Mouse (Mus musculus): Measurements from ENCODE around the gene Pld3.
A peak's percentile ranks its signal among the peaks of the same experiment; 100 is the strongest.

Pld3 gene

DNA sequence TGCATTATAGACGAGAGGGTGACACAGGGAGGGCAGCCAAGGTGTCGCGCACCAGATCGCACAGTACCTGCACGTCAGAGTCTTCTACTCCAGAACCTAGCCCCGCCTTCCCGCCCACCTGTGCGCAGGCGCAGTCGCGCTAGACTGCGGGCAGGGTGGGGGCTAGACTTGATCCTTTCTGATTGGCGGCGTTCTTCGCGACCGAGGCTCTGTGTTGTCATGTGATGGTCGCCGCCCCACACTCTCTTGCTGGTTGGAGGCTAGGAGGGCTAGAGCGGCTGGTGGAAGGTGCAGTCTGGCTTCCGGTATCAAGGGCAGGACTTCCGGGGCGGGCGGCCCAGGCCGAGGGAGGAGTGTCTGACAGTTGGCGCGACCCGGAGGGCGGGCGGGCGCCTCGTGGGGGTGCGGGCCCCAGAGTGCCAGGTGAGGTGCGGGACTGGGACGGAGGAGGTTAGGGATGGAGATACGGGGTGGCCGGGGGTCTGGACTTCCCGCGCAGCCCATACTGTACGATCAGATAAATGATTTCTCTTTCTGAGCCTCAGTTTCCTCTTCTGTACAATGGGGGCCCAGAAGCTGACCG lies at the start of gene Pld3, which contains the start of gene 2310022A10Rik:
Gene Pld3 (minus strand): TSS at position 288 of the 583 bp plus-strand sequence.
Gene 2310022A10Rik (plus strand): TSS at position 303 of the 583 bp plus-strand sequence.
- peak; percentile 99 for DNase-seq

DNA sequence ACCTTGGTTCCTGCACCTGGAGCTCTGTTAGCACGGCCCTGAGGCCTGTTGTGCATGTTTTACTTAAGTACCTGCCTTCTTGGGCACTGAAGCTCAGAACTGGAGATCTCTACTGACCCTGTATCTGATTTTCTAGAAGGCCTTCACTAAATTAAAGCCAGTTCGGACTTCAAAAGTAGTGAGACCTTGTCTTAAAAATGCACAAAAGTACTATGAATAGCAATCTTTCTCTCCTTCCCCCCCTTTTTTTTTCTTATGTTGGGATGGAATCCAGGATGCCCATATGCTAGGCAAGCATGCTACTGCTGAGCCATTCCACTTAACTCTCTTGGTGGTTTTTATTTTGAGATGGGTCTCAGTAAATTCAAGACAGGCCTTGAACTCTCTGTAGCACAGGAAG lies 49.1 kb upstream of the Pld3 start:
- DNase-seq: no peak

DNA sequence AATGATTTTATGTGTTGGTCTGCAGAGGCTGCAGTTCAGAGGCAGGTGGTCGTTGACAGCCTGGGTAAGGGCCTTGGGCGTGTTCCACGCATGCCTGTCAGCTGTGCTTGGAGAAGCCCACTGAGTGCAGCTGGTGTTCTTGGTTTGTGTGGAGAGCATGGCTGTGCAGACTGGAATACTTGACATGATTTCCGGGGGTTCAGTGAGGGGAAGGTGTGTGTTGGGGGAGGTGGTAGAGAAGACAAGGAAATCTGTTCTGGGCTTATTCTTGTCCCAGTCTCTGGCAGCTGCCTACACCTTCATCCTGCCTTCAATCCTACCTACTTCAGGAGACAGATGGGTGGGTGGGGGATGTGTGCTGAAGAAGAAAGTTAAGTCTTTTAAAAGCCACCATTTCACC lies 48.6 kb upstream of the Pld3 start:
- peak; percentile 80 for DNase-seq

DNA sequence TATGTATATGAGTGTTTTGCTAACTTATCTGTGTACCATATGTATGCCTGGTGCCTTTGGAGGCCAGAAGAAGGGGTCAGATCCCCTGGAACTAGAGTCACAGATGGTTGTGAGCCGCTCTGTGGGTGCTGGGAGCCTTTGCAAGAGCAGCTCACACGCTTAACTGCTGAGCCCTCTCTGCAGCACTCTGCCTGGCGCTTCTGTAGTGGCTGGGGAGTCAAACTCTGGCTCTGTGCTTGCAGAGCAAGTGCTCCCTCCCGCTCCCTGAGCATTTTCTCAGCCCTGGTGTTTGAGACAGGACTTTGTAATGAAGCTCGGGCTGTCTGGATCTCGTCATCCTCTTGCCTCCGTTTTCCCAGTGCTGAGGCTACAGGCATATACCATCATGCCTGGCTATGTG lies 45.0 kb upstream of the Pld3 start:
- DNase-seq: no peak

DNA sequence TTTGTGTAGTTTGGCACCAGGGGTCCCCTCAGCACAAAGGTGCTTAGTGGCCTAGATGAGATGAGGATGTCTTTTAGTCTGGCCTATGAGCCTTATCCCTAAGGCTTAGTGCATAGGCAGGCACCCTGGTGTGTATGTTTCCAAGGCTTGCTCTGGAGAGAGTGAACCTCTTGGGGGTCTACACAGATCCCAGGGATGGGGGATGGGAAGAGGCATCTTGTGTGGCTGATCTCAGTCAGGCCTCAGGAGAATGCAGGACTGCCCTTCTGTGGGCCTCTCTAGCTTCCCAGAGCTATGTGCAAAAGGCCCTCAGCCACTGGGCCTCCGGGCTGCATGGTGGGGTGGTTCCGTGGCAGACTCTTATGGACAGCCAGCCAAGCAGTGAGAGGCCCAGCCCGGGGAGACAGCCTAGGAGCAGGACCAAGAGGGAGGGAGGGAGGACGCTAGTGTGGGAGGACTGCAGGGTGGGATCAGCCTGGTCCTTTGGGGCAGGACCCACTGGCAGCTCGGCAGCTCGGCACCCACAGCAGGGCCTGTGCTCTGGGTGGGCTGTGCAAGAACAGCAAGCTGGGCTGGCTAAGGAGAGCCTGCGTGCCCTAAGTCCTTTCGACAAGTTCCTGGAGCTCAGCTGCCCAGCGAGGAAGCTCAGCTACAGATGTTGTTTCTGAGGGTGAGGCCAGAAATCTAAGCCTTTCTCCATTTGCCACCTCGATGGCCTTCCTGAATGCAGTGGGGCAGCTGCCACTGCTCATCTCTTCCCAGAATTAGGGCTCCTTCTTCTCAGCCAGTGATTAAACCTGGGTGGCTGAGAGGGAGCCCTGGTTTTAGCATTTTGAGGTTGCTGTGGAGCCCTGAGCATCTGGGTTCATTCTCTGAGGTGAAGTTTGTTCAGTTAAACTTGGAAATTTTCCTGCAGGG lies 43.8 kb upstream of the Pld3 start:
- DNase-seq: no peak

DNA sequence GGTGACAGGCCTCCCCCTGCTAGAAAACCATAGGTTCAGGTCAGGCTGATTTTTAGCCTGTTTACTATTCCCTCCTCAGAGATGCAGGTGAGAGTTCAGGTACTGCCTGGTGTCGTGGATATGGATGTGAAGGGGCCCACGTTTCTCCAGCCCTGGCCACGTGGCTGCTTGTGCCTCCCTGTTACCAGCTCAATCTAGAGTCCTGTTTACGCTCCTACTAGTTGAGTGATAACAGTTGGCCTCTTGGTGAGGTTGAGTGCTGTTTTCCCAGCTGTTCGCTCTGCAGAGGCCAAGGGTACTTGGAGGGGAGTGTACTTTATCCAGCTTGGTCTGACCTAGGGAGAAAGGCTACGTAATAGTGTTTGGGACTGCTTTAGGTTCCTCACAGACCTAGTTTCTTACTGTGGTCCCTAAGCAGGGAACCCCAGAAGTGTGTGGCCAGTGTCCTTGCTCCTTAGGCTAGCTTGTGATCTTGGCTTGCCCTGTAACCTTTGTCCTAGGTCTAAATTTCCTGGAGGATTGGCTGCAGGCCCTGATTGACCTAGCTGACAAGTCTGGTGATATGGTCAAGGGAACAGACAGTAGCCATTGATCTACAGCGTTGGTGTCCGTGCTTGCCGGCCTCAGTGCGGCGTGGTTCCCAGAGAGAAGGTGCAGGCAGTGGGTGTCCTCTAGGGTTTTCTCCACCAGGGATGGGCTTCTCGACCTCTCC lies 40.1 kb upstream of the Pld3 start:
- DNase-seq: no peak

DNA sequence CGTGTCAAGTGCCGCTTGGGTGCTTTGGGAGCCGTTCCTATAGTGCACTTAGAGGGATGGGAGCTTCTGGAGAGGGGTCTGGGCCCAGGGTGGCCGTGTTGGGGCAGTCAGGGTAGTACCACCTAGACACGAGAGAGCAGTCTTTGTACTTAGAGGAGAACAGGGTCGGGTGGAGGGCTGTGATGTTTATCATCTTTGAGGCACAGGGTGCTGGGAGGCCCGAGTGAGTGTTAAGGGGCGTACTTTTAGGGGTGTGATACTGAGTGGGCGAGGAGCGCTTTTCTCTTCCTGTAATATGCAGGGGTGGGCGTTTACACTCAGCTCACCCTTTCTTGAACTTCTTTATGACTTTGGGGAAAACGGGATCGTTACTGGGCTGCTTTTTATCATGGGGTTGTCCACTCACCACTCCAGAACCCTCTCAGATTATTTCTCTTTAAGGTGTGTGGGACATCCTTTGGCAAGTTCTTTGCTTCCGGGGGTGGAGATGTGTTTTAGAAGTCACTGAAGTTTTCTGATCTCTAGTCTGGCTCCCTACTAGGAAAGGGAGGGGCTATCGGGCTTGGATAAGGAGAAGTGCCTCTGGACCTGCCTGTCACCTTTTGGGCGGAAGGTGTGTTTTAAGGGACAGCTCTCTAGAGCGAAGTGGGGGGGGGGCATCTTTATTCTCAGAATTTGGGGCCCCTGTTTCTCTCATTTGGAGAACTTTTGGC lies 39.4 kb upstream of the Pld3 start:
- DNase-seq: no peak

DNA sequence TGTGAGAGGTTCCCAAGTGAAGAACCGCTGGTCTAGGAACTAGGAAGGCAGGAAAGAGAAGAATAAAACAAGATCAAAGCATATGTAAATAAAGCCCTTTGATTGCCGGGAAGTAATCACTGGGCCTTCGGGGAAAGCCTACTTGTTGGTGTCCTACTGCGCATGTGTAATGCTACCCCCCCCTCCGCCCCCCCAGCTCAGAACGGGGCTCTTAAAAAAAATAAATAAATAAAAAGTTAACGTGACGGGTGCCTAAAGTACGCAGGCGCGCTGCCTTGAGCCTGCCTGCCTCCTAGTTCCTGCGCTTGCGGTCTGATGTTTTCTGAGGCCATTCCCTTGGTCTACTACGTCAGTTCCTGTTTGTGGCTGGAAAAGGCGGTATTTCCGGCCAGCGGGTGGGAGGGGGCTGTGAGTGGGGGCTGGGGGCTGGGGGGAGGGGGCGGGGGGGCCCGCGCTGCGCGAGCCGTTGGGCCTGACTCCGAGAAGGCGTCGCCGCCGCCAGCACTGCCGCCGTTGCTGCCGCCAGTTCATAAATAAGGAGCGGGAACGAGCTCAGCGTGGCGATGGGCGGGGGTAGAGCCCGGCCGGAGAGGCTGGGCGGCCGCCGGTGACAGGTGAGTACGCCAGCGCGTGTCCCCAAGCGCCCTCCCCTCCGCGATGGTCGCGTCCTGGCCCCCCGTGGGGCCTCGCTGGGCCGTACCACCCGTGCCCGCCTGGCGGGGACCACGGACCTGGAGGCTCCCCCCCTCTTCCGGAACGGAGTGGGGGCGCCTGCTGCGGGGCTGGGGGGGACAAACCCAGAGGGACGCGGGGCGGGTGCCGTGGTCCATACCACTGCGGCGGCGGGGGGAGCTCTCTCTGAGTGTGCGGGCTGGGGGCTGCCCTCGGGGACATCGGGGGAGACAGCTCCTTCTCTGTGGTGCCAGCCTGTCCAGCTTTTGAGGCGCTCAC lies 38.5 kb upstream of the Pld3 start, which contains the start of gene Akt2:
Gene Akt2 (plus strand): TSS at position 287 of the 951 bp plus-strand sequence.
- peak; percentile 97 for DNase-seq

DNA sequence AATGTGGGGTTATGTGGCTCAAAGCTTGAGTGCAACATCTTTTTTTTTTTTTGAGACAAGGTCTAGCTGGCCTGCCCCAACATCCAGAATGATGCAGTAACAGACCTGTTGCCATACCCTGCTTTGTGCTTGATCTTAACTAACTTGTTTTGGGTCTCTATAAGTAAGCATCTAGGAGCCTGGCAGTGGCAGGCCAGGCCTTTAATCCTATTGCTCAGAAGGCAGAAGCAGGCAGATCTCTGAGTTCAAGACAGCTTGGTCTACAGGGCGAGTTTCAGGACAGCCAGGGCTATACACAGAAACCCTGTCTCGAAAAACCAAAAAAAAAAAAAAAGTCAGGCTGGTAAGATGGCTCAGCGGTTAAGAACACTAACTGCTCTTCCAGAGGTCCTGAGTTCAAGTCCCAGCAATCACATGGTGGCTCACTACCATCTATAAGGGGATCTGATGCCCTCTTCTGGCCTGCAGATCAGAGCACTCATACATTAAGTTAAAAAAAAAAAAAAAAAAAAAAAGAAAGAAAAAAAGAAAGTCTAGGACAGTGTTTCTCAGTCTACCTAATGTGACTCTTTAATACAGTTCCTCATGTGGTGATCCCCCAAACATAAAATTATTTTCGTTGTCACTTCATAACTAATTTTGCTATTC lies 37.7 kb upstream of the Pld3 start:
- no peak for DNase-seq

DNA sequence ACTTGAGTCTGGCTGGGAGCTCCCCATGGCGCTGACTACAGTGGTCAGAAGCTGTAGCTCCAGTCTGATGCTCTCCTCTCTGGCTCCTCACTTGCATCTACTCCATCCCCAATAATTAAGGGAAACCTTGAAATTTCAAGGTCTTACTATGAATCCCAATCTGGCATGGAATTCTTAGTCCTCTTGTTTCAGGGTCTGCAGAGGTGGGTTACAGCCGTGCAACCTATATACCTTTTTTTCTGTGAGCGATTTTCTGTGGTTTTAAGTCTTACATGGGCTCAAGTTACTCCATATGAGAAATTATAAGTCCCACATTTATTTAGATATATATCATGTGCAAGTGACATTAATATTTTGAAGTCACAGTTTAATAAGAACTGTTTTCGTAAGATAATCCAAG lies 37.1 kb upstream of the Pld3 start:
- DNase-seq: no peak

DNA sequence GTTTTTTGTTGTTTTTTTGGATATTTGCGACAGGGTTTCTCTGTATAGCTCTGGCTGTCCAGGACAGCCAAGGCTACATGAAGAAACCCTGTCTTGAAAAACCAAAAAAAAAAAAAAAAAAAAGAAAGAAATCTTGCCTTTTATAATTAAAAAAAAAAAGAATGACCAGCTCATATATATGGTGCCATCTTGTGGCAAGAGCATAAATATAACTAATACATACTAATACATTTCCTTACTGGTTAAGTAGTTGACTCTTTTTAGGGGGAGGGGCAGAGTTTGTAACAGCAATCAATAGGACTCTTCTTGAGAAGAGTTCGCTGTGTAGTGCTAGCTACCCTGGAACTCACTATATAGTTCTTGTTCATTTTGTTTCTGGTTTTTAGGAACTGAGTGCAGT lies 34.7 kb upstream of the Pld3 start:
- DNase-seq: no peak

DNA sequence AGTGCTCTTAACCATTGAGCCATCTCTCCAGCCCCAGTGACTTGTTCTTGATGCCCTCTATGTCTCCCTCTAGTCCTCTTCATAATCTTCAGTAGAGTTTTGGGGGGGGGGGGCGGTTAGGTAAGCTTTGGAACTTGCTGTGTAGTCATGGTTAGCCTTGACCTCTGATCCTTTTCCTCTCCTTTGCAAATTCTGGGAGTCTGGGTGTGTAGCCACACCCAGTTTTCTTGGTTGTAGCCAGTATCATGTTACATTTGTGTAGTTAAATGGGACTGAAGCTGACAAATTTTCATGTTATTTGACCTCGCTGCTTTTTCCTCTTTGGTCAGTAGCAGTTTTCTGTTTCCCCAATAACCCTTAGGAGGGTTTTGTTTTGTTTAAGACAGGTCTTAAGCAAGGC lies 33.8 kb upstream of the Pld3 start:
- no peak for DNase-seq

DNA sequence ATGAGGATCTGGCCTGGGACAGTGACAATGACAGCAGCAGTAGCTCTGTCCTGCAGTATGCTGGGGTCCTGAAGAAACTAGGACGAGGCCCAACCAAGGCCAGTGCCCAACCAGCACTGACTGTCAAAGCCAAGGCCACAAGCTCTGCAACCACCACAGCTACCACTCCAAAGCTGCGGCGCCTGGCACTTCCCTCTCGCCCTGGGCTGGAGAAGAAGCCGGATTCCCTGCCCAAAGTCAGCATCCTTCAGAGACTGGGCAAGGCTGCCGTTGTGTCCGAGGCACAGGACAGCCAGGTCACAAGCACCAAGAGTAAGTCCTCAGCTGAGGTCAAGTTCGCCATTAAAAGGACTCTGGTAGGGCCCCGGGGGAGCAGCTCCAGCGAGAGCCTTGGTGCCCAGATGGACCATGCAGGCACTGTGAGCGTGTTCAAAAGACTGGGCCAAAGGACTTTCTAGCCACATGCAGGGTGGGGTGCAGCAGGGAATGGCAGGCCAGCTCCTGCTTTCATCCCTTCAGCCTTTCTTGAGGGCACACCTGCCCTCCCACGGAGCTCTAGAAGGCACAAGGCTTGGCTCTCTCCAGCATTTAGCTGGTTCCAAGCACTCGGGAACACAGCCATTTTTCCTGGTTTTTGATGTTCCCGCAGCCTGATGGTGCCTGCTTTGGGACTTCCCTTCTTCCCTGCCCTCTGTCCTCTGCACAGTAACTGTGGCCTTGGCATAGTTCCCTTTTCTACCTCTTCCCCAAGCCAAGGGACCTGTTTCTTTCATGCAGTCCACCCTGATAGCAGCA lies 27.6 kb upstream of the Pld3 start:
- DNase-seq: no peak

DNA sequence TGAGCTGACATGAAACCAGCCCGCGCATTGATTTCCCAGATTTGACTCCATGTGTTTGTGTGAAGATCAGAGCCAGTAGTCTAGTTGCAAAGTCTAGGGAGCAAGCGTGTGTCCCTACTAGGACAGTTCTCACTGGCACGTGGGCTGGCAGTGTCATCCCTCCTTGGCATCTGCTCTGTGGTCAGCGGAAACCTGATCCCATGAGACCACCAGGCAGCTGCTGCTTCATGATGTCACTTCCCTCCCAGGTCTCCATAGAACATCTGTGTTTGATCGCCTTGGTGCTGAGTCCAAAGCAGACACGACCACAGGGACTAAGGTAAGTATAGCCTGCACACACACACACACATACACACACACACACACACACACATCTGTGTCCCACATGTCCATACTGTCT lies 25.4 kb upstream of the Pld3 start:
- no peak for DNase-seq

DNA sequence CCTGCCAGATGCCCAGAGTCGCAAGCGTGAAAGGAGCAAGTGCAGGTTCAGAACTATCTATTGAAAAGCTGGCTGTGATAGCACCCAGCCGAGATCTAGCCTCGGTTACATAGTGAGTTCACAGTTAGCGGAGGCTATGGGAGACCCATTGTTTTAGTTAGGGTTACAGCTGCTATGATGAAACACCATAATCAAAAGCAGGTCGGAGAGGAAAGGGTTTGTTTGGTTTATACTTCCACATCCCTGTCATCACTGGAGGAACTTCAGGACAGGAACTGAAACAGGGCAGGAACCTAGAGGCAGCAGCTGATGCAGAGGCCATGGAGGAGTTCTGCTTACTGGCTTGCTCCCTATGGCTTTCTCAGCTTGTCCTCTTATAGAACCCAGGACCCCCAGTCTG lies 24.6 kb upstream of the Pld3 start:
- DNase-seq: no peak

DNA sequence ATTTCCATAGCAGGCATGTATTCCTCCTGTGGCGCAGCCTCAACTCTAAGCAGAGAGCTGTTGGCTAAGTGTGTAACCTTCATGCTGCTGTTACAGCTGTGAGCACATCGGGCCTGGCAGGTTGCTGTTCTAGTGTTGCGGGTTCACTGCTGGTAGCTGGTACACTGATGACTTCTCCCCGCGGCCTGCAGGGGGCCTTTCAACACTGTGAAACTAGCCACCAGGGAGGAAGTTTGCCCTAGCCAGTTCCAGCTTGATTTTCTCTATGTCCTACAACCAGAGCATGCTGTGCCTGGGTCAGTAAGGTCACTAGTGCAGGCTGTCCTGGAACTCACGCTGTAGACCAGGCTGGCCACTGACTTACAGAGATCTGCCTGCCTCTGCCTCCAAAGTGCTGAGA lies 23.9 kb upstream of the Pld3 start:
- no peak for DNase-seq

DNA sequence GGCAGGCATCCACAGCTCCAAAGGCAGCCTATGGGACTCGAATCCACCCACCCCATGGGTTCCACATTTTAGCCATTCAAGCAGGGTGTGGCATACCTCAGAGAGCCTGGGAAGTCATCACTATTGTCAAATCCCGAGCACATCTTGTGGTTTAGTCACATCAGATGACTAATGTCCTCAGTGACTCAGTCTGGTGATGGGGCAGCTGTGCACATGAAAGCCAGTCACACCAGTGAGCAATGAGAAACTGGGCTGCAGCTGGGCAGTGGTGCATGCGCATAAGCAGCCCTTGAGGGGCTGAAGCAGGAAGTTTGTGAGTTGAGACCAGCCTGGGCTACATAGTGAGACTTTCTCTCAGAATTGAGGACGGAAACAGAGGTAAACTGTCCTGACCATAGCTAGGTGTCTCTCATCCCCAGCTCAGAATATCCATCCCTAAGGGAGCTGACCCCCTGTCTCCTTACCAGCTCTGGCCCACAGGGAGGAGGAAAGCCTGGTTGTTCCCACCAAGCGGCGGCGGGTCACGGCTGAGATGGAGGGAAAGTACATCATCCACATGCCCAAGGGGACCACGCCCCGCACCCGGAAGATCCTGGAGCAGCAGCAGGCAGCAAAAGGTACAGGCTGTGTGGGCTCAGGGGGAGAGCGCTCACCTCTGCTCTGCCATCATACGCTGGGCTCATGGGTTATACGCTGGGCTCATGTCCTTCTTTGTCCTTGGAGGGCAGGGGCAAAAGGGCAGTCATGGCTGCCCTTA lies 21.3 kb upstream of the Pld3 start:
- DNase-seq: no peak

DNA sequence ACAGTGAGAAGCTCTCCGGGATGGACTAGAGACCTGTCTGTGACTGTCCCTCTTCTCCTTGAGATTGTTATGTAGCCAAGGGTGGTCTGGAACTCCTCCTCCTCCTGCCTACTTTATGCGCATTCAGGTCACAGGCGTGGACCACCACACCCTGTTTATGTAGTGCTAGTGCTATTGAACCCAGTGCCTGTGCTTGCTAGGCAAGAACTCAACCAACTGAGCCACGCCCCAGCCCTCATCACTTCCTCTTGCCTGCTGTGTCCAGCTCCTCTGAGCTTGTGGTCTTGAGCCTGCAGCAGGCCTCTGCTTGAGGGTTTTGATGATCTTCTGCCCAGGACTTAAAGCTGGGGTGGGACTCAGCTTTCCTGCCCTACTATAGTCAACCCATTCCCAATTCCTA lies 19.1 kb upstream of the Pld3 start:
- DNase-seq: no peak

DNA sequence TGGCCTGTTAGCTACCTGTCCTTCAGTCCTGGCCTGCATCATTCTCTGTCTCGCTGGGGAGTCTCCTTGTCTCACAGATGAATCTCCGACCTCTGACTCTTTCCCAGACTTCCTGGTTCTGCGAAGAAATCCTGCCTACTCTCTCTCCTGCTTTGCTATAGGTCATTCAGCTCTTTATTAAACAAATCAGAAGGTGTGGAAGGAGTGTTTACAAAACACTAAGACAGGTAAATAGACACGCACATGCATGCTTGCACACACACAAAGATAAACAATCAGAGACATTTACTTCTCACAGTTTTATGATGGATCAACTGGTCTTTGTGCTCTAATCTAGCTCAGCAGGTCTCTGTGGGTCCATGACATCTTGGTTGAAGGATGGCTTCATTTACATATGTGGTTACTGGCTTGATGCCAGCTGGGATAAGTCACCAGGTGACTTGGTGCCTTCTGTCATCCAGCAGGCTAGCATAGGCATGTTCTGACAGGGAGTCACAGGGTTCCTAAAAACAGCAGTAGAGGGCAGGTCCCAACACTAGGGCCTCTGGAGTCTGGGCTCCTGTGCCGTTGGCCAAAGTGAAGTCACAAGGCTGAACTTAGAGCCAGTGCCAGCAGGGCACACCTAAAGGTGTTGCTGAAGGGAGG lies 16.7 kb upstream of the Pld3 start:
- DNase-seq: no peak

Data from layer of hippocampus, adult 9-11 months (tissue).